Mouse (Mus musculus) cortical plate, adult 2 months (tissue): ENCODE data around the gene Naaa. TPM values are rescaled to one million over a fixed set of nuclear protein-coding genes. Genes with fewer than 3 reads are reported as not detected.

ENCODE experiments used
- H3K27ac ChIP-seq: fragments of 200-500 bp; 2 replicates; pipeline ENCODE4 v1.5.1; 2012; ENCODE audit warnings: low read length, control low read depth, inconsistent platforms; ENCODE audit not compliant: insufficient read depth
- H3K4me1 ChIP-seq: fragments of 200-500 bp; 2 replicates; pipeline ENCODE4 v1.6.1; 2011; ENCODE audit warnings: low read length; ENCODE audit not compliant: control insufficient read depth, insufficient read depth
- H3K4me3 ChIP-seq: fragments of 200-500 bp; 2 replicates; pipeline ENCODE4 v1.5.1; 2011; ENCODE audit warnings: mild to moderate bottlenecking, low read length, control low read depth; ENCODE audit not compliant: insufficient read depth
- CTCF ChIP-seq: fragments of 200-500 bp; IDR thresholded peaks from 2 replicates; pipeline ENCODE4 v1.5.1; 2011; ENCODE audit warnings: mild to moderate bottlenecking, control low read depth, low read length; ENCODE audit not compliant: insufficient read depth; ENCODE audit errors: extremely low read depth
- POLR2A ChIP-seq: fragments of 200-500 bp; IDR thresholded peaks from 2 replicates; pipeline ENCODE4 v1.6.1; 2011; ENCODE audit warnings: mild to moderate bottlenecking, low read length, control low read depth; ENCODE audit not compliant: insufficient read depth; ENCODE audit errors: extremely low read depth
- polyA plus RNA-seq: library from polyadenylated mRNA; depleted of rRNA; stranded (reverse); fragments of >200 nt; gene quantifications from 2 replicates; pipeline ENCODE4 v1.2.3, GENCODE M21; 2012

Gene Naaa
- polyA plus RNA-seq, 1 experiment: 48.7 TPM

GRCm38 (mm10) chr5:92304291-92304690, 26.3 kb upstream of the Naaa start:
- H3K4me3 ChIP-seq: no peak overlapping the region
- TF ChIP-seq POLR2A (no peak), CTCF (no peak)
- no peak overlapping the region for H3K27ac ChIP-seq
- H3K4me1 ChIP-seq: peaks cover 4% of the 10 kb centered on the region

GRCm38 (mm10) chr5:92302149-92302840, 24.3 kb upstream of the Naaa start:
- TF ChIP-seq POLR2A (no peak), CTCF (no peak)
- no peaks in the 10 kb centered on the region; the same call in 1 of the 2 replicates for H3K4me1 ChIP-seq
- no peak overlapping the region for H3K4me3 ChIP-seq
- H3K27ac ChIP-seq: no peak overlapping the region

GRCm38 (mm10) chr5:92294525-92294924, 16.6 kb upstream of the Naaa start:
- Histone ChIP-seq H3K27ac (no peak overlapping the region), H3K4me1 (no peaks in the 10 kb centered on the region), H3K4me3 (no peak overlapping the region)
- TF ChIP-seq CTCF (no peak), POLR2A (no peak)

GRCm38 (mm10) chr5:92291652-92292414, 13.9 kb upstream of the Naaa start:
- no peak overlapping the region for H3K4me3 ChIP-seq
- no peaks in the 10 kb centered on the region for H3K4me1 ChIP-seq
- no peak overlapping the region for H3K27ac ChIP-seq
- TF ChIP-seq CTCF: no peak
- no peak for TF ChIP-seq POLR2A

GRCm38 (mm10) chr5:92287840-92288239, 9.9 kb upstream of the Naaa start:
- H3K4me3 ChIP-seq: no peak overlapping the region
- TF ChIP-seq CTCF (no peak), POLR2A (no peak)
- no peak overlapping the region for H3K27ac ChIP-seq
- no peaks in the 10 kb centered on the region for H3K4me1 ChIP-seq

- Histone ChIP-seq H3K4me1 (no peaks in the 10 kb centered on the region; the same call in 1 of the 2 replicates), H3K4me3 (no peak overlapping the region), H3K27ac (no peak overlapping the region)
- TF ChIP-seq CTCF (no peak), POLR2A (no peak)
Observed at GRCm38 (mm10) chr5:92283107-92283506, 5.1 kb upstream of the Naaa start.

GRCm38 (mm10) chr5:92282571-92282970, 4.6 kb upstream of the Naaa start:
- TF ChIP-seq POLR2A (no peak), CTCF (no peak)
- Histone ChIP-seq H3K4me1 (no peaks in the 10 kb centered on the region; the same call in 1 of the 2 replicates), H3K27ac (no peak overlapping the region), H3K4me3 (no peak overlapping the region)

- Histone ChIP-seq H3K4me3 (no peak overlapping the region), H3K27ac (no peak overlapping the region), H3K4me1 (no peaks in the 10 kb centered on the region; the same call in 1 of the 2 replicates)
- TF ChIP-seq CTCF: no peak
- TF ChIP-seq POLR2A: no peak
Observed at GRCm38 (mm10) chr5:92278942-92279537, 1.1 kb upstream of the Naaa start.

- Histone ChIP-seq H3K4me3 (no peak overlapping the region), H3K27ac (no peak overlapping the region), H3K4me1 (no peaks in the 10 kb centered on the region)
- TF ChIP-seq POLR2A: no peak
- TF ChIP-seq CTCF: no peak
Observed at GRCm38 (mm10) chr5:92270496-92270895, 7.5 kb downstream of the Naaa start.
